Mouse (Mus musculus) heart, postnatal 4 days (tissue): Measurements from ENCODE around the gene Tmem181a. TPM values are rescaled to one million over a fixed set of nuclear protein-coding genes. Genes with fewer than 3 reads are reported as not detected.
A peak's percentile ranks its signal among the peaks of the same experiment; 100 is the strongest.
"Not testable (repeated sequence)": the region's sequence is repeated elsewhere in the genome, so short reads cannot be mapped to it uniquely, and the experiment has no call there.

ENCODE experiments used
- DNase-seq: peaks from one replicate; pipeline ENCODE4 v3.0.0; 2021
- total RNA-seq, 2 experiments: library from RNA; stranded (reverse); gene quantifications; 2 replicates each; pipeline ENCODE4 v1.2.3; 2021

Tmem181a gene
- total RNA-seq, 2 experiments from 2014 or later = 12.6 to 13.0 TPM

GRCm38 (mm10) chr17:6305656-6306270 is 49.1 kb downstream of the Tmem181a start:
- DNase-seq = not testable (repeated sequence)

- not testable (repeated sequence) for DNase-seq
Measured at GRCm38 (mm10) chr17:6306503-6306902, 49.8 kb downstream of the Tmem181a start.

- not testable (repeated sequence) for DNase-seq
Measured at GRCm38 (mm10) chr17:6311716-6312115, 55.1 kb downstream of the Tmem181a start.

GRCm38 (mm10) chr17:6312755-6313154 is 56.1 kb downstream of the Tmem181a start:
- not testable (repeated sequence) for DNase-seq

GRCm38 (mm10) chr17:6314493-6314892 is 57.8 kb downstream of the Tmem181a start:
- DNase-seq = not testable (repeated sequence)

- DNase-seq = peak; percentile 5
Measured at GRCm38 (mm10) chr17:6315706-6316105, 59.0 kb downstream of the Tmem181a start.

GRCm38 (mm10) chr17:6316379-6317126 is 59.9 kb downstream of the Tmem181a start:
- peak; percentile 68 for DNase-seq

GRCm38 (mm10) chr17:6317339-6317985 is 60.8 kb downstream of the Tmem181a start, which contains the start of gene Dynlt1a:
Gene Dynlt1a (minus strand): TSS chr17:6317500.
- peak; percentile 99 for DNase-seq

- DNase-seq = not testable (repeated sequence)
Measured at GRCm38 (mm10) chr17:6321081-6321777, 64.6 kb downstream of the Tmem181a start.

GRCm38 (mm10) chr17:6321778-6322101 is 65.1 kb downstream of the Tmem181a start:
- not testable (repeated sequence) for DNase-seq

- not testable (repeated sequence) for DNase-seq
Measured at GRCm38 (mm10) chr17:6325021-6325420, 68.4 kb downstream of the Tmem181a start.

- not testable (repeated sequence) for DNase-seq
Measured at GRCm38 (mm10) chr17:6325543-6325942, 68.9 kb downstream of the Tmem181a start.

- DNase-seq = not testable (repeated sequence)
Measured at GRCm38 (mm10) chr17:6327554-6327953, 70.9 kb downstream of the Tmem181a start.

- DNase-seq = not testable (repeated sequence)
Measured at GRCm38 (mm10) chr17:6328997-6329396, 72.3 kb downstream of the Tmem181a start.

- not testable (repeated sequence) for DNase-seq
Measured at GRCm38 (mm10) chr17:6342606-6343294, 86.1 kb downstream of the Tmem181a start.

GRCm38 (mm10) chr17:6355256-6355655 is 98.6 kb downstream of the Tmem181a start:
- peak; percentile 6 for DNase-seq

Other genes with a start within 250 kb of the Tmem181a start
- gene Serac1, start 177.1 kb upstream of the Tmem181a start, total RNA-seq = 1 to 10 TPM; 7.0 to 8.8 TPM
- 10 to 100 TPM; 87.1 to 94.5 TPM for gene Gtf2h5, start 177.1 kb upstream of the Tmem181a start, total RNA-seq
- 100 to 1,000 TPM; 127 to 136 TPM for gene Tulp4, start 150.4 kb upstream of the Tmem181a start, total RNA-seq
- 1 to 10 TPM; 4.2 to 5.1 TPM for gene Dynlt1a, start 60.6 kb downstream of the Tmem181a start, total RNA-seq
- gene Dynlt1b, start 173.3 kb downstream of the Tmem181a start, total RNA-seq = 100 to 1,000 TPM; 183 to 194 TPM